Mouse (Mus musculus) gastrocnemius, postnatal 4 days (tissue): ENCODE results near the gene Acsf3. TPM values are rescaled to one million over a fixed set of nuclear protein-coding genes. Genes with fewer than 3 reads are reported as not detected.

Source experiments
- DNase-seq, 2 experiments: peaks; one replicate each; pipeline ENCODE4 v3.0.0; 2021 to 2022; ENCODE audit warnings: low spot score in 2 of 2, mixed read lengths in 2 of 2
- long read RNA-seq, 2 experiments: library from polyadenylated mRNA; stranded (forward); transcript quantifications; one replicate each; pipeline ENCODE4 v2.0.0; 2021
- total RNA-seq, 2 experiments: library from RNA; stranded (reverse); gene quantifications; 2 replicates each; pipeline ENCODE4 v1.2.3; 2021

The Acsf3 gene
- total RNA-seq = 10 to 100 TPM; 15.4 to 18.8 TPM
- long read RNA-seq, experiment 1, partial matches to known transcripts = 5 of 8 reads
- long read RNA-seq, experiment 1, other reads (novel, unspliced or antisense) = 1 of 8 reads
- long read RNA-seq, experiment 2, transcript Acsf3-201 (10 exons, 2,206 nt) = major isoform, 6 of 21 reads
- long read RNA-seq, experiment 2, transcript Acsf3-203 (10 exons, 2,171 nt) = major isoform, 6 of 21 reads
- long read RNA-seq, experiment 2, partial matches to known transcripts = 7 of 21 reads
- long read RNA-seq, experiment 2, other reads (novel, unspliced or antisense) = 2 of 21 reads

DNA sequence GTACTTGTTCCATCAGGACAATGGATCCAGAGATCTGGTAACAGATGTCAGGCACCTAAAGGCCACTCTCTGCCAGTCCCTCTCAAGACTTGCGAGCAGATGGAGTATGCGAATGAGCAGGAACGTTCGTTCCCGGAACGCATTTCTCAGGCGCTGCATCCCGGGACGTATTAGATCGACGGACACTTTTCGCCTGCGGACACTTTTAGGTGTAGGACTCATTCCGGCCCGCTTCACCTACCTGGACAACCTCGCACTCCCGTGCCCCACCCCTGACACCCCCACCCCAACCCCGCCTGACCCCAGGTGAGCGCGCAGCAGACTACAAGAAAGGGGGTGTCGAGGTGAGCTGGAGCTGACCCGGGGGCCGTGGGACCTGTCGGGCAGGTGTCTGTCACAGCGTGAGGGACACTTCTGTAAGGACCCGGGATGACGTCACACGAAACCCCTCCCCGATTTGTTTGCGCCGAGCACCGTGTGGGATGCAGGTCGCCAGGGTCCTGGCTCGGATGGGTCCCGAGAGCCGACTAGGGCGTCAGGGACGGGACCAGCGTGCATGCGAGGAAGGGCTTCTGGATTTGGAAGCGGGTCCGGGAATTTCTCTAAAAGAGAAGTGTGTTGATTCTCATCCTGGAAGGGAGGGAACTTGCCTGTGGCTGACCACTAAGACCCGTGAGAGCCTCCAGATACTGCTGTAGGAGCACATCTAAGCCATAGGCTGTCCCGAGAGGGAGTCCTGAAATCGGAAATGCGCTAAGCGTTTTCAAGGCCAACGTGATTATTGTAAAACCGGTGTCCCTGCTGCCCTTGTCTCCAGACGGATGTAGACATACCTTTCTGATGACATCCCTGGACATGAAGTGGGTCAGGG lies at the start of gene Acsf3:
Gene Acsf3 (plus strand): TSS at position 202 of the 871 bp plus-strand sequence.
- DNase-seq = peak; percentile 41 to 62

DNA sequence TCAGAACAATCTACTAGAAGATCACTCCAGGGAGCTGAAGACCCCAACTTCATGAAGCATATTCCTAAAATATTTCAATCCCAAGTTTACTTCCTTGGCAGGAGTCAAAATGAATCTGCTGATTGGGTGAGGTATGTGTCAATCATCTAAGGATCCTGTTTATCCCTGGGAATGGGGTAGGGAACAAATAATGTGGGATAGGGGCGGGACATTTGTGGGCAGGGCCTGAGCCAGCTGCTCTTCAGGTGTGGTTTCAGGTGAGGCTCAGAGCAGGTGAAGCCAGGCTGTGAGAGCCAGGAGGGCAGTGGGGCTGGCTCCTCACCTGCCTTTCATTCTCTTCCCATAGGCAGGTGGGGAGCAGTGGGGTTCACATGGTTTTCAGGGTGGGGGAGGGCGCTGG lies 48.5 kb upstream of the Acsf3 start:
- DNase-seq = no peak

DNA sequence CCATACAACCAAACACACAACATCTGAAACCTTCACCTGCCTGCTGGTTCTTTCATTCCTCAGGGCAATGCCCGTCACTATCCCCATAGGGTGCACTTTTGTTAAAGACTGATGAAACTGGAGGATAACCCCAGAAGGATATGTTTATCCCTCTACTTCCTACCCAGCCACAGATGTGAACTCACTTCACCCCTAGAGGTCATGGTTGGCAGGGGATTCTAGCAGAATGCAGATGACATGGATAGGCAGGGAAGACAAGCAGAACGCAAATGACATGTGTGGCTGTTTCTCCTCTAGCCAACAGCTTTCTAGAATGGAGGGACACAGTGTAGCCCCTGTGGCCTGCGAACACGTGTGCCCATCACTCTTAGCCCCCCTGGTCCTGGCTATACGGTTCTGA lies 47.9 kb upstream of the Acsf3 start:
- no peak for DNase-seq

GRCm38 (mm10) chr8:122728630-122729029 lies 46.7 kb upstream of the Acsf3 start:
- no peak for DNase-seq

DNA sequence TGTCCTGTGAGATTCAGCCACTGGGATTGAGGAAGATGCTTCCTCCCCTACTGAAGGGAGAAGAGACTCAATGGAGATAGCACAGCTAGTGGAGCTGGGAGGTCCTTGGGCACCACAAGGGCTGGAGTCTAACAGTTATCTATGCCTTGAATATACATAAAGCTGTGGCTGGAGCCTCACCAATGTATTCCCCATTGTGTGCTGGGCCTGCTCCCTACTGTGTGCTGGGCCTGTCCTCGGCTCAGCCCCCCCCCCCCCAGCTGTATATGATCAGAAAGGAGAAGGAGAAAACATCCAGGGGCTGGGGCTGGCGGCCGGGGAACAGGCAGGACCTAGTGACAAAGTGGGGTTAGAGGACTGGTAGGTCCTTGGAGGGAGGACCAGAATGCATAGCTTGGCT lies 40.2 kb upstream of the Acsf3 start:
- DNase-seq = no peak

- DNase-seq = no peak
These were observed 39.5 kb upstream of the Acsf3 start for GRCm38 (mm10) chr8:122735542-122736473.

- DNase-seq = no peak
These were observed 38.7 kb upstream of the Acsf3 start for GRCm38 (mm10) chr8:122736623-122737022.

DNA sequence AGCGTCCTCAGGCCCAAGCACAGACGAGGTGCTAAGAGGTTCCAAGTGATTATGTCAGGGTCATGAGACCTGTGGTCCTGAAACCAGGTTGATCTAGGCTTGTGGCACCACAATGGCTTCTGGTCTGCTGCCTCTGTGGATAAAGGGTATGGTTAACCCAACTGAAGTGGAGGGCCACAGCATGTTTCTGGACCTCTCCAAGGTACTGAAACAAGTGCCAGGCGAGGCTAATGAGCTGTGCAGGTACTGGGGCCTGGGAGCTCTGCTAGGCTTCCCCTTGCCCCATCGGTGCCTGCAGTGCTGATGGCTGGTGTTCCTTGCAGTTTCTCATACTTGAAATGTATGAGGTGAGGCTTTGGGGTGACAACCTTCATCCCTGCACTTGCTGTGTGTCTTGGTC lies 38.2 kb upstream of the Acsf3 start:
- no peak for DNase-seq

- no peak for DNase-seq
These were observed 37.4 kb upstream of the Acsf3 start for GRCm38 (mm10) chr8:122737886-122738285.

GRCm38 (mm10) chr8:122739102-122739725 lies 36.1 kb upstream of the Acsf3 start:
- no peak for DNase-seq

DNA sequence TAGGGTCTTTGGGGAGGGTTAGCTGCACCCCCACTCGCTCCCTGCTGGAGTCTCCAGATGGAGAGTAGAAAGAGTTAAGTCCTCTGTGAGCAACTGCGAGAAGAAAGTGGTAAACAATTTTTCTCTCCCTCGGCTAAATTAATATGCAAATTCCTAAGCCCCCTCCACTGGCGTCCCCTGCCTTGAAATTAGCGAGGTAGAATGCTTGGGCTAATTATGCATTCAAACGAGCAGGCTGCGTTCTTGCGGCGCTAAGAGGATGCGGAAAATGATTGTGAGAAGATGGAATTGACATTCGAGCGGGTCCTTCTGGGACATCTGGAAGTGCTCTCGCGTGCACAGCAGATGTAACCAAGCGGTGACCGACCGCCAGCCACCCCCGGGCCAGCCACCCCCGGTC lies 32.8 kb upstream of the Acsf3 start:
- no peak for DNase-seq

DNA sequence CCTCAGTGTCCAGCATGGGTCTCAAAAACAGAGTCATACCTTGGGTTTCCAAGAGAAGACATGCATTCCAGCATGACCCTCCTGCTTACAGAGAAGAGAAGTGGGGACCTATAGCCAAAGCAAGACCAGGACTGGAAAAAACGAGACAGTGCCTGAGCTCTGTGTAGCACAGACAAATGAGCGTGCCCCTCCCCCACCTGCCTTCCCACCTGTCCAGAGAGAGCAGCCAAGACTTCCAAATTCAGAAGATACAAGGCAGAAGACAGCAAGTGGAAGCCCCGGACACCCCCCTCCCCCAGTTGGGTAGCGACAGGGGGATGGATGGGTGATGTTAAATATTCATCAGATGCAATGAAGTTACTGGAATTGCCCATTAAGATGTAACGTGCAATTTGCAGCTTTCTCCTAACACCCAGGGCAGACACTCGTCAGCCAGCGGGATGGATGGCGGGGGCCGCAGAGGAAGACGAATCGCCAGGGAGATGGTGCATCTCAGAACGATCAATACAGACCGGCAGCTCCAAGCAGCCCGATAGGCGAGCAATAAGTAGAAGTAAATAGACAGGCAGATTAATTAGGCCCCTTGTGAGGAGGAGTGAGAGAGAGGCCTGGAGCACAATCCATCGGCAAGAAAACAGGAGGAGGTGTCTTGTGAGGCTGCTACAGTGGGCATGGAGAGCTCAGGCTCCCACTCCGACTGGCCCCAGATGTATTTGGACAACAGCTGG lies 30.1 kb upstream of the Acsf3 start:
- no peak for DNase-seq

GRCm38 (mm10) chr8:122745750-122746275 lies 29.5 kb upstream of the Acsf3 start:
- DNase-seq = no peak

DNA sequence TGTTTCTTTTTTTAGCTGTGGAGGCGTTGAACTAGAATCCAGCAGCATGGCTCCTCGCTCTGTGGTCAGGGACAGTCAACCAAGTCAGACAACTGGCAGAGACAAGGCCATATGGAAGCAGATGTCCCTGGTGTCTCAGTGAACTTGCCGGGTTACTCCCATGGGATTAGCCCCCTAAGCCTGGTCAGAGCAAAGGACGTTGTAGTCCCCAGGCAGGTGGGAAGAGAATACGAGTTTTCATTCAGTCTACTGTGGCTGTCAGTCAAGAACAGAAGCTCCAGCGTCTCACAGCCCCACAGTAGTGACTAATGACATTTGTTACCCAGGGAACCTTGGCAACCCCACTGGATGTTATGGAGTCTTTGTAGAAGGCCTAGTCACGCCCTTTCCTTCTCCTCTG lies 28.8 kb upstream of the Acsf3 start:
- no peak for DNase-seq

- no peak for DNase-seq
These were observed 27.5 kb upstream of the Acsf3 start for GRCm38 (mm10) chr8:122747825-122748224.

DNA sequence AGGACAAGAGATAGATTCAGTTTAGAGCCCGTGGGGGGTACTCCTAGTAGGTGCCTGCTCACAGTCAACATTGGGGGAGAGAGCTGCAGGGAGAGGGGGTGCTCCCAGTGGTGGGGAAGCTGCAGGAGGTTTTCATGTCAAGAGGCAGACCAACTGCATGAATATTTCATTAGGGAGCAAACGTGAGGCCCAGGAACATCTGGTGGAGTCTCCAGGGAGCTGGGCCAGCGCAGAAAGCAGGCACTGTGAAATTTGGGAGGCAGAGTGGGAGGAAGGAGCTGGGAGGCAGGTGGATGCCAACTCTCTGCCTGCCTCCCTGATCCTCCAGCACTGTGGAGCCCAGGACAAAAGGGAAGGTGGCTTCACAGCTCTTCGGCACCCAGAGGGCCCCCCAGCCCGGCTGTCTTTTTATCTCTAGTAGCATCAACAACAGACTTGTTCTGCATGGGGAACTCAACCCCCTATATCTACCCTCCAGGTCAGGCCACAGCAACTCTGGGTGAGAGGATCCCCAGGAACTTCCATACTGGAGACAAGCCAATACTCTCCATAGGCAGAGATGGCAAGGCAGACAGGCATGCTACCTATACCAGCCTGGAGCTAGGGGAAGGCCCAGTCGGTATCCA lies 25.8 kb upstream of the Acsf3 start:
- DNase-seq = no peak

DNA sequence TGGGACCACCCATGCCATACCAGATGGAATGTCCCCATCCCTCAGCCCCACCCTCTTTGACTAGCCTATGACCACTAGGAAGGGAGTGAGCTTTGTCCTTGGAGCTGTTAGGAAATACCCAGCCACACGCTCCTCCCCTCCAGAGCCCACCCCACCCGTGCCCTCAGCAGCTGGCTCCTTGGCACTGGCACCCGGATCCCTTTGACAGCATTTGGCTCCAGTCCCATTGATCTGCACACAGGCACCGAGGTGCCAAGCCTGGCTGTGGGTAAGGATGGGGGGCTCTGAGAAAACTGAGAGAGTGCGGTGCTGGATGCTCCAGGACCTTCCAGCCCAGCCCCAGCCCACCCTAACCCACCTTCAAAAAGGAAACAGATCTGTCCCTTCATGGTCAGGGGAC lies 23.9 kb upstream of the Acsf3 start:
- DNase-seq = peak in 1 of 2 experiments; percentile 41

DNA sequence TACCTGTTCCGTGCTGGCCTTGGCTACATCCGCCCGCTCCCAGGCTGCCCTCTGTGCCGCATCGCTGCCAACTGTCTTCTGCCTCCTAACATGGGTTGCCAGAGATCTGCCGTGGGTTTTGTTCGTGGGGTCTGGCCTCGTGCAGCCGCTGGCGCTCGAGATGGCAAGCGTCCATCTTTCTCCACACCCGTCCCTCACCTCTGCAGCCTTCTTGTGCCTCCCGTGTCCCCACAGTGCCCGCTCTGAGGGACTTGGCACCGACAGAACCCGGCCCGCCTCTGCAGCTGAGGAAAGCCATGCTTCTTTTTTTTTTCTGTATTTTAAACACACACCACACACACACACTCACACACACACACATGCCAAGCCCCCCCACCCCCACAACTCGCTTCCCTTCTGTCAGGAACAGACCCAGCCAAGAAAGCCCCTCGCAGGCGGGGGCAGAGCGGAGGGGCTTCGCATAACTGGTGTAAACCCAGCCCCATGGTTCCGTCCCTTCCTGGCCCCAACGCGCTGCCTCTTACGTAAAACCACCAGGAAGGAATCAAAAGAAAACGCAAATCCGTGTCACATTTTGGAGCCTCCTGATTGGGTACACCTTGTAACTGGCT lies 23.1 kb upstream of the Acsf3 start:
- DNase-seq = no peak

- DNase-seq = no peak
These were observed 16.7 kb upstream of the Acsf3 start for GRCm38 (mm10) chr8:122758597-122758996.
